Mouse (Mus musculus): ENCODE data around the gene Oas1g.
"Not testable (repeated sequence)": the region's sequence is repeated elsewhere in the genome, so short reads cannot be mapped to it uniquely, and the experiment has no call there.

Gene Oas1g

DNA sequence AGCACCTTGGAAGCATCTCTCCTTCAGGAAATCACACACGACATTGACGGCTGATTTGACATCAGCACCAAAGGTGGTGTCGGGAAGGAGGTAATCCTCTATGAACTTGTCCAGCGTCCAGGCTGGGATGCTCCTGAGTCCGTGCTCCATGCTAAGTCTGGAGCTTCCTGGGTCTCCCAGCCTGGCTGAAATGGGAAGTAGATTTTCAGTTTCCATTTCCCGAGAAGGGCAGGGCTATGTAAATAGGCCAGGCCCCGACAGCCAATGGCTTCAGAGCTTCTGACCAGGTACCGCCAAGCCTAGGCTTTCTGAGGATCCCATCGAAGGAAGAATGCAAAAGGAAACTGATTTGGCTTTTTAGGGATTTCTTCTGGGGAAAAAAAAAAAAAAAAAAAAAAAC lies at the start of gene Oas1g:
TSS of gene Oas1g (minus strand) at position 201 of the 400 bp plus-strand sequence.
- not testable (repeated sequence) for DNase-seq

DNA sequence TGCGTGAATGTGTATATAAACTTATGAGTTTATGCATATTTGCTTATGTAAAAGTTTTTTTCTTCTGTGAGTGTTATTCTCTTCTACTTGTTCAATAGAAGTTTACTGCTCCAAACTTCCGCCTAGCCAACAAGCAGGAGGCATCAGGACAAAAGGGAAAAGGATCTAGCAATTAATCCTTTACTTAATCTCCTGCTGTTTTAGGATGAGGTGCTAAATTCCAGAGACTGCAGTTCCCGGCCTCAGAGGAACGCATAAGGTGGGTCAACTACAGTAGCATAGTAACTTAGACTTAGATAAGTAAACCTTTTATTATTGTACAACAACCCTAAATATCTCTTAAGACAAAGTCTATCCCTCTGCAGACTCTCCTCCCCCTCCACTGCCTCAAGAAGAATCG lies 46.6 kb upstream of the Oas1g start:
- no peak for DNase-seq

DNA sequence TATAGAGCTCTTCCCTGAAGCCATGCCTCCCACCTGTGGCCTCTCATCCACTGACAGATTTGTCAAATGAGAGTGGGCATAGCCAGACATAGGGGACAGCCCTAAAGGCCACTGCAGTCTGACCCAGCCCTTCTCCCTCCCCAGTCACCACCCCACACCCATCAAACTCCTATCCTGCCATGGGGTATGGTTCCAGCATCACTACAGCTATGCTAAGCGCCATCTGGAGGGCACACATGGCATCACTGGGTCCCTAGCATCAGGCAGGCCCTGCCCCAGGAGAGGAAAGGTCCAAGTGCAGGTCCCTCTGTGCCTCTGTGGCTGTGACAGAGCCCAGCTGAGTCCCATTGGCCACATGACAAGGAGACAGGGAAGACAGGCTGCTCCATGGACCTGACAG lies 39.6 kb upstream of the Oas1g start:
- DNase-seq, result no peak

DNA sequence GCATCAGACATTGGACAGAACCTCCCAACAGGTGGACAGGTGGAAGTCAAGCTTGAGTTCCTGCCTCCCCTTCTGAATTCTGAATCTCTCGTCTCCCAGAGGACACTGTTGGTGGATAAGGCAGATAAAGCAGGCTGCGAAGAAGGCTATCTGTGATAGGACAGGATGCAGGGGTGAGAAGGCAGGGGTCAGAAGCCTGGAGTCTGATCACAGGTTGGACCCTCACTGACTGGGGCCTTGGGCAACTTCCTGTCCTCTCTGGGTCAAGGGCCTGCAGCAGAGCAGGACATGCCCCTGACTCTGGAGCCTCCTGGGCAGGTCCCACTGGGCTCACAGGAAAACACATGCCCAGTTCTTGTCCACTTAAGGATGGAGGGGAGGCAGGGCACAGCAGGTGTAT lies 38.9 kb upstream of the Oas1g start:
- not testable (repeated sequence) for DNase-seq

DNA sequence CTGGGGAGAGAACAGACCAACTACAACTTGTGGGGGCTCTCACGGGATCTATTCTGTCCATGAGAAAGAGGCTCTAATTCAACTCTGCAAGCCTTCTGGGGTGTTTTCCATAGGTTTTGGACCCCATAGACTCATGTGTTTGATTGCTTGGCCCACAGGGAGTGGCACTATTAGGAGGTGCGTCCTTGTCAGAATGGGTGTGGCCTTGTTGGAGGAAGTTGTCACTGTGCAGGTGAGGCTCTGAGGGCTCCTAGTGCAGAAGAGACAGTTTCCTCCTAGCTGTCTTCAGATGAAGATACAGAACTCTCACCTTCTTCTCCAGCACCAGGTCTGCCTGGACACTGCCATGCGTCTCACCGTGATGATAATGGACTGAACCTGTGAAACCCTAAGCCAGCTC lies 37.1 kb upstream of the Oas1g start:
- not testable (repeated sequence) for DNase-seq

DNA sequence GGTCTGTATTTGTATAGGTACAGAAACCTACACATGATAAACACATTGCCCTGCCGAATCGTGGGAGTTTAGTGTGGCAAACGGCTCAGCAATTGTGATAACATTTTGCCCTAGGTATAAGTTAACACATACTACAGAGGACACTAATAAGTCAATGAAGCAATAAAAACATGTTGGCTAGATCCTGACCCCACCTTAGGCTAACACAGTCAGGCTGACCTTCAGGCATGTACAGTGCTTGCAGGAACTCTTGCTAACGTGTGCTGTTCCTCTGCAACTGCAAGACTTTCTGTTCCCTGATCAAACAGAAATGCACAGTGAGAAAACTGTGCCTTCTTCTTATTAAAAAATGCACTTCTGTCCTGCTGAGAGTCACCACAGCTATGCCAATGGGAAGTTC lies 36.6 kb upstream of the Oas1g start:
- DNase-seq, result no peak

DNA sequence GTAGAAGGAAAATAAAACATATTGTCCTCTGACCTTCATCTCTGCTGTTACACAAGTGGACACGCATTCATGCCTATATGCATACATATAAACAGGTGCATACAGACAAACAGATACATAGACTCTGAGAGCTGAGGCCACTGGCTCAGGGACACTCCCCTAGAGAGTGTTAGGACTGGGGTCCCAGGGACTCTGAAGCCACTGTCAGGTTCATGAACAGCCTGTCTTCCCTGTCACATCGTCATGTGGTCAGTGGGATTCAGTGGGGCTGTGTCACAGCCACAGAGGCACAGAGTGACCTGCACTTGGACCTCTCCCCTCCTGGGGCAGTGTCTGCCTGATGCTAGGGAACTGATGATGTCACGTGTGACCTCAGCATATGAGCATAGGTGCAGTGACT lies 32.9 kb upstream of the Oas1g start:
- DNase-seq, result no peak

DNA sequence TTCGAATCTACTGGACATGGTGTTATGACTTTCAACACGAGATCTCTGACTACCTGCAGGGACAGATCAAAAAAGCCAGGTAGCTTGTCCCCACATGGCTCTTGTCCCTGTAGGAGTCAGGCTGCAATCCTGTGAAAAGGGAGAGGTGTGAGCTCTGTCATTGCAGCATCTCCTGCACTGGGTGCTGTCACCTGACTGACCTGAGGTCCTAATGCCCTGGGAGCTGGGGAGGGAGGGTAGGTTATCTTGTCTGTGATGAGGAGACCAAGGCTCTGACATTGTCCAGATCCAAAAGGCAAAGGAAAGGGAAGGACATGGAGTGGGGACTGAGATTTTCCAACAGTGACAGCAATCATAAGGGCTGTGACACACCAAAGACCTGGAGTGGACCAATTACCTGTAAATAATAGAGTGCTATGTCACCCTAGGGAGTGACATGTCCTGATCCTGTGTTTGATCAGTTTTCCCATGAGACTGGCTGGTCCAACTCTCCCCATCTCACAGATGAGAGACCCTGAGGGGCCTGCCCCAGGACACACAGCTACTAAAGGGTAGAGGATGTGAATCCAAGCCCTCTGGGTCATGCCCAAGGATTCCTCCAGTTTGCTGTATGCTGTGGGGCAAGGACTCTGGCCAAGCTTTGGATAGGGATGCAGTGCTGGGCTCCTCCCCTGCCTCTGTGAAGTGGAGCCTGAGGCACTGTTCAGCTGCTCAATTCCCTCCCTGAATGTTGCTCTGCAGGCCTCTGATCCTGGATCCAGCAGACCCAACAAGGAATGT lies 31.9 kb upstream of the Oas1g start:
- not testable (repeated sequence) for DNase-seq

DNA sequence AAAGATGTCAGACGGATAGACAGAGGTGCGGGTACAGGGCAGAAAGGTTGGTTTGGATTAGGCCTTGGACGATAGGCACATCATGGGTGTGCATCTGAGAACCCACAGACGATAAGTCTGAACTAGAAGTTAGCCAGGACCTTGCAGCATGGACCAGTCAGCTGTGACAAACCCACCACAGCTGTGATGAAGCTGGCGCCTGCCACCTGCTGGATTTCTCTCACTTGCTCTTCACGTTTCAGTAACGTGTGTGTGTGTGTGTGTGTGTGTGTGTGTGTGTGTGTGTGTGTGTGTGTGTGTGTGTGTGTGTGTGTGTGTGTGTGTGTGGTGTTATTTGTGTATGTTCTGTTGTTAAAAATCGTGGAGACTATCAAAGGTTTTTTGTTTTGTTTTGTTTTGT lies 26.8 kb upstream of the Oas1g start, which contains the start of gene Oas1d:
TSS of gene Oas1d (plus strand) at position 333 of the 400 bp plus-strand sequence.
- DNase-seq, result not testable (repeated sequence)

DNA sequence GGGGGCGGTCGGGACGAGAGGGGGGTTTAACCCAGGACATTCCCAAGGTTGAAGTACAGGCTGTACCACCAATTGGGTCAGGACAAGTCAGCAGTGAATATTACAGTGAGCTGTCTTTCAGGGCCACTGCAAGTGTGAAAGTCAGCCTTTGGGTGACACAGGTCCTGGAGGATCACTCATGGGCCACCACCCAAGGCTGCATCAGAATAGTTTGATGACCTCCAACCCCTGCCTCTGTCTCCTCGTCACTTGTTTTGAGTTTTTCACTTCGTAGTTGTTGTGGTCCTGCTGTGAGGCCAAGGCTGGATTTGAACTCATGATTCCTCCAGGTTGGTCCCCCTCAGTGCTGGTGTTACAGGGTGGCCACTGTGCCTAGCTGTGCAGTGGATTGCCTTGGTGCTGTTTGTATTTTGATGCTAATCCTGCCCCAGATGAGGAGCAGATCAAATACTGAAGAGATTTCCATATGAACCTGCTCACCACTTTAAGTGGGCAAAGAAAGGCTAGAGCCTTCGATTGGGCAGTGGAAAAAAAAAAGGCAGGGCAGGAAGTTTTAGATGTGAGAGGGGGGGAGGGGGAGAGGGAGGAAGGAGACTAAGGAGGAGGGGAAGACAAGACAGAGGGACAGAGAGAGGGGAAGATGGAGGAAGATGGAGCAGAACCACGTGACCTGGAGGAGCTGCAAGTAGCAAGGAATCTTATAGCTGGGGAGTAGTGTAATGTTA lies 20.9 kb upstream of the Oas1g start:
- no peak for DNase-seq

DNA sequence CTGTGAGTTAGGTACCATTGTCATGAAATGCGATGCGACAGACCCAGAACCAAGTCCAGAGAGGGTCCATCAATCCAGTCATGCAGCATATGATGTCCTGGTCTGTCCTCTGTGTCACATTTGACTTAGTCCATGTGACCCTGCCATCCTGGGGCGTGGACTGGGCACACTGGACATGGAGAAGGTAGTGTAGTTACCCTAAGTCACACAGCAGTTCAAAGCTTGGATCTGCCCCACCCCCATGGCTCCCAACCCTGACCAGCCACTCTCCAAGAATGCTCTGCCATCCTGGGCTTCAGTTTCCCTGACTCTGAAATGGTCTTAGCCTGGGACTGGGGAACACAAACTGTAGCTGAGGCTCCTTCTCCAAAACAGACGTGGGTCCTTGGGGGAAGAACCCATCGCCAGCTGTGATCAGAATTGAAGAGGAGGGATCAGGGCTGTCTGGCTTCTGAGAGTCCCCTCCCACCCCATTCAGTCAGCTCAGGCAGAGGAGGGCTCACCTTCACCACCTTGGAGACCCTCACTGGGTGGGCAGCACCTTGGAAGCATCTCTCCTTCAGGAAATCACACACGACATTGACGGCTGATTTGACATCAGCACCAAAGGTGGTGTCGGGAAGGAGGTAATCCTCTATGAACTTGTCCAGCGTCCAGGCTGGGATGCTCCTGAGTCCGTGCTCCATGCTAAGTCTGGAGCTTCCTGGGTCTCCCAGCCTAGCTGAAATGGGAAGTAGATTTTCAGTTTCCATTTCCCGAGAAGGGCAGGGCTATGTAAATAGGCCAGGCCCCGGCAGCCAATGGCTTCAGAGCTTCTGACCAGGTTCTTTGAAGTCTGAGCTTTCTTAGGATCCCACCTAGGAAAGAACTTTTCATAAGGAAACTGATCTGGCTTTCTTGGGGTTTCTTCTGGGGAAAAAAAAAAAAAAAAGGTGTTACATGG lies 19.6 kb upstream of the Oas1g start, which contains the start of gene Oas1a:
TSS of gene Oas1a (minus strand) at position 731 of the 943 bp plus-strand sequence.
- DNase-seq, result not testable (repeated sequence)

DNA sequence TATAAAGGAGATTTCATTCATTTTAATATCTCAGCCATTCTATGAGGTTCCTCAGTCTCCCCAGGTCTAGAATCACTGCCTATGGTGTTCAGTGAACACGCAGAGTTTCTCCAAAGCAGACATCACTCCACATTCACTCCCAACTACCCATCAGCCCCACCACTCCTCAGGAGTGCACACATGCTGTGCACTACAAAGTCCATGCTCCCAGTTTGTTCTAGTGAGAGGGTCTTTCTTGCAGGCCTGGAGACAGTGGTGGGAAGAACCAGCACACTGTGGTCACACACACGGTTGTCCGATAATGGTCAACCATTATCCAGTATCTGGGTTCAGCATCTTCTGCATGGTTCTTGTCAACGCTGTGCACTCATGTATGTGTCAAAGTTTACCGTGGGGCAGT lies 14.6 kb upstream of the Oas1g start:
- DNase-seq, result no peak

DNA sequence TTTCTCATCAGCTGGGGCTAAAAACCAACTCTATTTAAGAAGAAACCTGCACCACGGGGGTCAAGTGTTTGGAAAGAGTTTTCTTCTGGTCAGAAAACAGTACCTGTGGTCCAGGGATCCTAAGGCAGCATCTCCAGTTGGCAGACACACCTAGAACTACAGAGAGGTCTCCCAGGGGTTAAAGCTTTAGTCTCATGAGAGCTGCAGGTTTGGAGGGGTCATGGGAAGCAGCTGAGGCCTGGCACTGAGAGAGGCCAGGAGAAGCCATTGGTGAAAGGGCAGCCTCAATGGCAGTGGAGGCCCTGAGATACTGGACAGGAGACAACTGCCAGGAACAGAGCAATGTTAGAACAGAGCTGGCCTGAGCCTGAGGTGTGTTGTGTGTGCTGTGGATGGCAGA lies 13.3 kb upstream of the Oas1g start:
- no peak for DNase-seq

DNA sequence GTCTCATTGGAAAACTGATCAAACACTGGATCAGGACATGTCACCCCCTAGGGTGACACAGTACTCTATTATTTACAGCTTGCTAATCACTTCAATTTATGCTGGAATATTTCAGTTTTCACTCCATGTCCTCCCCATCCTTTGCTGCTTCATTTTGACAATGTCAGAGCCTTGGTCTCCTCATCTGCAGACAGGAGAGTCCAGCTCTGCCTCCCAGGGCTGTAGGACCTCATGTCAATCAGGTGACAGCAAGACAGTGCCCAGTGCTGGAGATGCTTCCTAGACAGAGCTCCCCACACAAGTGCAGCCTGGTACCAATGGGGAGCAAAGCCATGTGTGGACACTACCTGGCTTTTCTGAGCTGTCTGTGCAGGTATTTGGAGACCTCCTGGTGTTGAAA lies 11.3 kb upstream of the Oas1g start:
- DNase-seq, result no peak

DNA sequence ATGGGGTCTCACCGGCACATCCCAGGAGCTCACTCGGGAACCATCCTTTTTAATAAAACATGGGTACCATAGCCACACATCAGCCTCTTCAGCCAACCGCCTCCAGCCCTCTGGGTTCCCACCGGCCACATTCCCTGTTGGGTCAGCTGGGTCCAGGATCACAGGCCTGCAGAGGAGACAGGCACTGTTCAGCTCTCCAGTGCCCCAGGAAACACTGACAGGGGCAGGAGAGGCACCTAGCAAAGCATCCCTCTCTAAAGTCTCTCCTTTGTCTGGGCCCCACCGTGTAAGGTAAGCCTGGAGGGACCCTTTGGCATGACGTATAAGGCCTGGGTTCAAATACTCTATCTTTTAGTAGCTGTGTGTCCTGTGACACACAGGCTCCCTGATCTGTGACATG lies 10.9 kb upstream of the Oas1g start:
- no peak for DNase-seq

DNA sequence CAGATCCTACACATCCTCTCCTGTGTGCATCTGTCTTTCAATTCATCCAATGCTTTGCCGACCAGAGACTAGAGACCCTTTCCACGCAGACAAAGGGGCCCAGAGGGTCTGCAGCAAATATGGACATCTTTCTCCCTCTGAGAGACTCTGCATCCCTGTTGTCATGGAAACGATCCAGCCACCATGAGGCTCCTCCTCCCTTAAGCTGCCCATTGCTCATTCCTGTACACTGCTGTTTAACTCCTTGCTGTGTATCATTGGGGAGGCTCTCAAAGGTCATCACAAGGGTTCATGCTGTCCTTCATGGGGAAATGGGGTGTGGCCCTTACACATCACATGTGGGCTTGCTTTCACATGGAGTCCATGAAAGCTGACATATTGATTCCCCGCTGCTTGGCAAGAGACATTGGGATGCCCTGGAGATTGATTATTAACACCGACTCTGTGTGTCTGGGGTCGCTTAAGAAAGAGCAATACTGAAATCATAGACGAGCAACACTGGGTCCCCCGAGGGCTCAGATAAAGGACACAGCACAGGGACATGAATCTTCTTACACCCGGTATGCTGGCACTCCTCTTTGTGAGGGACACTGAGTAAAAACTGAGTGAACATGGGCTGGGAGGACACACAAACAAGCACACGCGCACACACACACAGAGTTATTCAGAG lies 8.0 kb upstream of the Oas1g start:
- DNase-seq, result no peak

DNA sequence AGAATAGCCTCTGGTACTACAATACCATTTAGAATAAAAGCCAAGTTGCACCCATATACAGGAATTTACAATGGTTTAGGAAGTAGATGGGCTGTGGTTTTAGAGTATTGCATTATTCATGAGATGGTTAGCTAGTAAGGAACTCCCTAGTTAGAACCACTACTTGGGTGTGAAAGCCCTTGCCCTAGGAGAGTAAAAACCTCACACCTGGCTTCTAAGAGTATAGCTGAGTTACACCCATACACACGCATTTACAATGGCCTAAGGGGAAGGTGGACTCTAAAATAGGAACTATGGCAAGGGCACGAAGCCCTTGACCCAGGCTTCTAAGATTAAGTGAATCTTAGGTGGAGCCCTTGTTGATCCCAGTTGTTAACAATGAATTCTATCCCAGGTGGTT lies 7.3 kb upstream of the Oas1g start:
- not testable (repeated sequence) for DNase-seq

DNA sequence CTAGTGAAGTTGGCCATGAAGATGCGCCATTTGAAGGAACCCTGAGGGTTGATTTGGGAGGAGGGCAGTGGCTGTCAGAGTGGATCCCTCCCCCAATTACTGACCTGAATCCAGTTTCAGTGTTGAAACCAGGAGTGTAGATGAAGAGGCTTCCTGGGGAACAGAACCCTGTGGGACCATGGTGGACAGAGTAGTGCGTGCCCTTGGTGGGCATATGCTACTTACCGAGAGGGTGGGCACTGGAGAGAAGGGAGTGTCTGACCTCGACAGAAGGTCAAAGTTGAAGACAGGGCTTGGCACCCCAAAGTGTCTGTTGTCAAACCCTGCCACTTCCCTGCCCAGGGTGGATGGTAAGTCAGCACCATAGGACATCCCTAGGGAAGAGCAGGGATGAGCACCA lies 6.5 kb upstream of the Oas1g start:
- not testable (repeated sequence) for DNase-seq

DNA sequence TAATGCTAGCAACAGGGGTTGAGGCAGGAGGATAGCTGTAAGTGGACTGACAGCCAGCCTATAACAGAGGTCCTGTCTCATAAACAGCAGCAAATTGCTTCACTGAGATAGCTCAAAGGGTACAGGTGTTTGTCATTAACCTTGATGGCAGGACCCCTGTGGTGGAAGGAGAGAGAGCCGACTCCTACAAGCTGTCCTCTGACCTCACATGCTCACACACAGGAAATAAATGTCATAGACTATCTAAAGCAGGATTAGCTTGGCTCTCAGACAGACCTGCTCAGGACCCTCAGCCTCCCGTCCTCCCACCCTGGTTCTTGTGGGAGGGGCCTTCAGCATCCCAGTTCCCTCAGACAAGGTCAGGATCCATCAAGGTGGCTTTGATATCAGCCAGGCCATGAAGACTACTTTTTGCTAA lies 4.8 kb upstream of the Oas1g start:
- DNase-seq, result no peak

DNA sequence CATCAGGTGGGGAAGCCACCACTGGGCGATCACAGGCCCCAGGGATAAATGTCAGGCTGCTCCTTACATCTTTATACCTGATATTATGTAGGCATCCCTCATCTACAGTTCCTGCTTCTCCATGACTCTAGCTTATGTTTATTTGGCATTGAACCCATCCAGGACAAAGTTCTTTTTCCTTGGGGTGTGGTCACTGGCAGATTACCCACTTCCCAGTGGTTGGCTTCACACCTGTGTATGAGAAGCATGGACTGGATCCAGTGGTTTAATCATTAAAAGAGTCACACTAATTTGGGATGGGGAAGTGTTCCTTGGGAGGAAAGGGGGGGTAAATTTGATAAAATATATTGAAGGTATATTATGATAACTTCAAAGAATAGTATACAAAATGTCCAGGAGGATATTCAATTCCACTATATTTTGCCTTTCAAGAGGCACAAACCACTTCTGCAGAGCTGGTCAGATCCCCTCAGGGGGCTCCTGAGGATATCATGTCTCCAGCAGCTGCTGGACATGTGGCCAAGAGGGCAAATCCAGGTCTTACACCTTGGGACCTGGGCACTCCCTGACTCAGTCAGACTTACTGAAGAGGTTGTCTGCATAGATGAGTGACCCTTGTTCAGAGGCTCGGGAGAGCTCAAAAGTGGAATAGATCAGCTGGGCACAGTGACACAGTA lies 4.3 kb upstream of the Oas1g start:
- not testable (repeated sequence) for DNase-seq

DNA sequence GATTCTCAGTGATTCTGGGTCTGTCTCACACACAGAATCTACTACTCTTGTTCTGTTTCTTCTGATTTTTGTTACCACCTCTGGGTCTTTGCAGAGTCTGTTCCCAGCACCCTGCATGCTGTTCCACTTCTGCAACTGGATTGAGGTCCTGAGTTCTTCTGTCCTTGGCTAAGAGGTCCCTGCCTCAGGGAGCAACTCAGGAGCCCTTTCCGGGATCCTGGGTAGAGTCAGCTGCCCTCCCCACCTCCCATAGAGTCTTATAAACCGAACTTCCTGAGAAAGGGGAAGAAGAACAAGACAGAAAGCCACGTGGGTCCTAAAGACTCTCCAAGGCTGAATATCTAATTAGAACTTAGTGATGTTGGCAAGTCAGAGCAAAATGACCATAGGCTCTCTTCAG lies 3.6 kb upstream of the Oas1g start:
- DNase-seq, result no peak

DNA sequence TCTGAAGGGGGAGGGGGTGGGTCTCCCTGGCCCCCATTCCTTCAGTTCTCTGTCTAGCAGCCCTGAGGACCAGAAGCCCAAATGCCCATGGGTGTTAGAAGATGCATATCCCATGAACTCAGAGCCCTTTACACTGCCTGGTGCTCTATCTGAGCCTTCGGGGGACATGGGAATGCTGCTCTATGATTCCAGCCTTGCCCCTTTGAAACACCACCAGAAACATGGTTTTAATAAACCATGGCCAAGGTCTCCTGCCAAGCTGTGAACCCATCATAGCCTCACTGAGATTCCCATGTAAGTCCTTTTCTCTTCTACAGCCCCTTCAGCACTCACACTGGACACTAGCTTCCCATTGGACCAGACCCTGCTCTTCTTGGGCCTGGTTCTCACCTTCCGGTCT lies 2.6 kb upstream of the Oas1g start:
- DNase-seq, result no peak
